Mouse (Mus musculus) lung, postnatal 0 days (tissue): ENCODE data around the gene Fyn. TPM values are rescaled to one million over a fixed set of nuclear protein-coding genes. Genes with fewer than 3 reads are reported as not detected.

ENCODE experiments used
- ATAC-seq: fragments of 200-750 bp; cut with Nextera tagmentation; 2 replicates; pipeline ENCODE4 v1.8.0; 2017; ENCODE audit warnings: moderate library complexity
- DNase-seq: peaks from one replicate; pipeline ENCODE4 v3.0.0-alpha.2; 2016; ENCODE audit warnings: low spot score
- H3K27ac ChIP-seq: fragments of 300-500 bp; sonication (generic); 2 replicates; pipeline ENCODE4 v1.5.1; 2014; ENCODE audit warnings: antibody characterized with exemption, mild to moderate bottlenecking, low read length, mixed read lengths
- H3K27me3 ChIP-seq: fragments of 300-500 bp; sonication (generic); replicated peaks from 2 replicates; pipeline ENCODE4 v1.6.1; 2014; ENCODE audit warnings: low read length, mixed read lengths; ENCODE audit not compliant: insufficient read depth
- H3K36me3 ChIP-seq: fragments of 300-500 bp; sonication (generic); 2 replicates; pipeline ENCODE4 v1.6.1; 2014; ENCODE audit warnings: low read length, mixed read lengths; ENCODE audit not compliant: insufficient read depth
- H3K4me1 ChIP-seq: fragments of 300-500 bp; sonication (generic); 2 replicates; pipeline ENCODE4 v1.6.1; 2014; ENCODE audit warnings: antibody characterized with exemption, low read depth, low read length, mixed read lengths; ENCODE audit not compliant: insufficient read depth
- H3K4me2 ChIP-seq: fragments of 300-500 bp; sonication (generic); replicated peaks from 2 replicates; pipeline ENCODE4 v1.6.1; 2014; ENCODE audit warnings: low read depth, mild to moderate bottlenecking, low read length, moderate library complexity, mixed read lengths
- H3K4me3 ChIP-seq: fragments of 300-500 bp; sonication (generic); 2 replicates; pipeline ENCODE4 v1.5.1; 2014; ENCODE audit warnings: low read depth, low read length
- H3K9ac ChIP-seq: fragments of 300-500 bp; sonication (generic); replicated peaks from 2 replicates; pipeline ENCODE4 v1.6.1; 2014; ENCODE audit warnings: low read depth, mild to moderate bottlenecking
- H3K9me3 ChIP-seq: fragments of 300-500 bp; sonication (generic); 2 replicates; pipeline ENCODE4 v1.6.1; 2016; ENCODE audit warnings: low read length, mixed read lengths
- CTCF ChIP-seq: IDR thresholded peaks from 2 replicates; pipeline ENCODE4 v1.5.1; 2016; ENCODE audit warnings: antibody characterized with exemption, mild to moderate bottlenecking
- EP300 ChIP-seq: IDR thresholded peaks from 2 replicates; pipeline ENCODE4 v1.6.1; 2016; ENCODE audit warnings: antibody characterized with exemption, mild to moderate bottlenecking, control low read depth
- WGBS: fragments of 180-500 bp; shearing (Covaris S2); extraction: QIAGEN DNeasy Blood & Tissue Kit; methylation state at CpG from one replicate; pipeline ENCODE4 v1.1.7; 2014; 5-methylcytosine and 5-hydroxymethylcytosine counted together
- polyA plus RNA-seq: library from polyadenylated mRNA; unstranded; fragments of >200 nt; fragmentation: Nextera tagmentation; extraction: Ambion mirVana; gene quantifications from 2 replicates; pipeline ENCODE4 v1.2.1, GENCODE M21; 2015

The Fyn gene
- polyA plus RNA-seq, 1 experiment from 2014 or later, result 23.0 TPM

- DNase-seq, result no peak
- H3K4me2 ChIP-seq, result no peak overlapping the region
- no peaks in the 10 kb centered on the region for H3K27me3 ChIP-seq
- no peak overlapping the region for H3K4me3 ChIP-seq
- no peak for ATAC-seq
- 43% methylated on average over 7 of the region's 7 CpGs for WGBS
- no peak overlapping the region for H3K9ac ChIP-seq
- TF ChIP-seq CTCF, result no peak
- TF ChIP-seq EP300, result no peak
- H3K27ac ChIP-seq, result no peak overlapping the region
- H3K4me1 ChIP-seq, result peaks cover 8% of the 10 kb centered on the region
- no peaks in the 10 kb centered on the region for H3K9me3 ChIP-seq
- no peaks in the 10 kb centered on the region for H3K36me3 ChIP-seq
Observed at GRCm38 (mm10) chr10:39498641-39499040, 130.0 kb downstream of the Fyn start.

GRCm38 (mm10) chr10:39501571-39501970 lies 132.9 kb downstream of the Fyn start:
- WGBS, result 32% methylated on average over 10 of the region's 10 CpGs
- Histone ChIP-seq H3K27me3 (no peaks in the 10 kb centered on the region), H3K9ac (no peak overlapping the region), H3K36me3 (no peaks in the 10 kb centered on the region), H3K9me3 (no peaks in the 10 kb centered on the region), H3K4me3 (no peak overlapping the region), H3K4me1 (peaks cover 8% of the 10 kb centered on the region), H3K27ac (no peak overlapping the region), H3K4me2 (no peak overlapping the region)
- peak; percentile 37 for DNase-seq
- no peak for TF ChIP-seq EP300
- no peak; the same call in 1 of the 2 replicates for ATAC-seq

- DNase-seq (peak; percentile 80), ATAC-seq (peak; percentile 37)
- TF ChIP-seq EP300, result no peak
- TF ChIP-seq CTCF, result no peak
Observed at GRCm38 (mm10) chr10:39501977-39502706, 133.5 kb downstream of the Fyn start.

GRCm38 (mm10) chr10:39503331-39503730 lies 134.7 kb downstream of the Fyn start:
- no peak overlapping the region for H3K27ac ChIP-seq
- no peaks in the 10 kb centered on the region for H3K9me3 ChIP-seq
- no peaks in the 10 kb centered on the region for H3K36me3 ChIP-seq
- H3K4me2 ChIP-seq, result no peak overlapping the region
- ATAC-seq, result no peak
- H3K4me3 ChIP-seq, result no peak overlapping the region
- no peaks in the 10 kb centered on the region for H3K27me3 ChIP-seq
- no peak for DNase-seq
- peaks cover 11% of the 10 kb centered on the region for H3K4me1 ChIP-seq
- WGBS, result 83% methylated on average over 5 of the region's 5 CpGs
- TF ChIP-seq CTCF, result no peak
- no peak for TF ChIP-seq EP300
- no peak overlapping the region for H3K9ac ChIP-seq

More at GRCm38 (mm10) chr10:39501977-39502706, 133.5 kb downstream of the Fyn start:
- H3K27ac ChIP-seq, result no peak overlapping the region
- no peaks in the 10 kb centered on the region for H3K9me3 ChIP-seq
- H3K27me3 ChIP-seq, result no peaks in the 10 kb centered on the region
- H3K36me3 ChIP-seq, result no peaks in the 10 kb centered on the region
- WGBS, result 35% methylated on average over 13 of the region's 13 CpGs
- peaks cover 8% of the 10 kb centered on the region for H3K4me1 ChIP-seq
- H3K9ac ChIP-seq, result no peak overlapping the region
- H3K4me2 ChIP-seq, result 0 out of 2 replicates have a peak overlapping the region, but pooled peaks have one; percentile 5
- no peak overlapping the region for H3K4me3 ChIP-seq

GRCm38 (mm10) chr10:39505007-39505406 lies 136.4 kb downstream of the Fyn start:
- 37% methylated on average over 9 of the region's 9 CpGs for WGBS
- DNase-seq, result no peak

GRCm38 (mm10) chr10:39505621-39506020 lies 137.0 kb downstream of the Fyn start:
- Histone ChIP-seq H3K4me1 (peaks cover 9% of the 10 kb centered on the region), H3K27me3 (no peaks in the 10 kb centered on the region), H3K36me3 (no peaks in the 10 kb centered on the region), H3K4me2 (no peak overlapping the region), H3K4me3 (no peak overlapping the region), H3K9me3 (no peaks in the 10 kb centered on the region), H3K27ac (no peak overlapping the region), H3K9ac (no peak overlapping the region)
- 74% methylated on average over 7 of the region's 7 CpGs for WGBS
- TF ChIP-seq EP300 (no peak), CTCF (no peak)
- ATAC-seq, result no peak
- no peak for DNase-seq

More at GRCm38 (mm10) chr10:39505007-39505406, 136.4 kb downstream of the Fyn start:
- TF ChIP-seq EP300, result no peak
- TF ChIP-seq CTCF, result no peak
- Histone ChIP-seq H3K9ac (no peak overlapping the region), H3K4me2 (no peak overlapping the region), H3K27ac (no peak overlapping the region), H3K4me1 (peaks cover 9% of the 10 kb centered on the region), H3K9me3 (no peaks in the 10 kb centered on the region), H3K27me3 (no peaks in the 10 kb centered on the region), H3K36me3 (no peaks in the 10 kb centered on the region), H3K4me3 (no peak overlapping the region)
- no peak for ATAC-seq
